Mouse (Mus musculus): Measurements from ENCODE around the gene Ly6g5b. TPM values are rescaled to one million over a fixed set of nuclear protein-coding genes. Genes with fewer than 3 reads are reported as not detected.

Ly6g5b gene
- polyA plus RNA-seq, 1 experiment: 0.74 TPM

DNA sequence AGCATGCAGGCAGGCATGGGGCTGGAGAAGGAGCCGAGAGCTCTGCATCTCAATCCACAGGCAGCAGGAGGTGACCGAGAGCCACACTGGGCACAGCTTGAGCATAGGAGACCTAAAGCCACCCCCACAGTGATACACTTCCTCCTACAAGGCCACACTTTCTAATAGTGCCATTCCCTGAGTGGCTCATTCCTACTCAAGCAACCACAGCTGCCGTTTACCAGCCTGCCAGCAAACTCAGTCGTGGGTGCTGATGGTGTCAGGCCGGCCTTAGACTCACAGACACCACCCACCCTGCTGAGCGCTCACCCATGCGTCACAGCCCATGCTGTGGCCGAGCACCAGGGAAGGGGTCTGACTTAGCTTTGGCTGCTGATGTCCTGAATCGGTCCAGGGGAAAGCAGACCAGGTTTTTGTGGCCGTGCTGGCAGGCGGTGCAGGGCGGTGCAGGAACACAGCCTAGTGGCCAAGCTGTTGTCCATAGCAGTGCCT, 18.0 kb downstream of the Ly6g5b start:
- Histone ChIP-seq H3K4me1 (ENCODE audit: control insufficient read depth, insufficient read depth, low read length) (no peaks in the 10 kb centered on the region), H3K27ac (ENCODE audit: insufficient read depth, low read length) (no peak overlapping the region), H3K4me3 (ENCODE audit: insufficient read depth, low read length) (no peak overlapping the region)
- TF ChIP-seq CTCF (IDR thresholded peaks at IDR 0.05; ENCODE audit: borderline replicate concordance, insufficient read depth, low read length): no peak
- no peak for TF ChIP-seq POLR2A (IDR thresholded peaks at IDR 0.05; ENCODE audit: low read depth, low read length)

DNA sequence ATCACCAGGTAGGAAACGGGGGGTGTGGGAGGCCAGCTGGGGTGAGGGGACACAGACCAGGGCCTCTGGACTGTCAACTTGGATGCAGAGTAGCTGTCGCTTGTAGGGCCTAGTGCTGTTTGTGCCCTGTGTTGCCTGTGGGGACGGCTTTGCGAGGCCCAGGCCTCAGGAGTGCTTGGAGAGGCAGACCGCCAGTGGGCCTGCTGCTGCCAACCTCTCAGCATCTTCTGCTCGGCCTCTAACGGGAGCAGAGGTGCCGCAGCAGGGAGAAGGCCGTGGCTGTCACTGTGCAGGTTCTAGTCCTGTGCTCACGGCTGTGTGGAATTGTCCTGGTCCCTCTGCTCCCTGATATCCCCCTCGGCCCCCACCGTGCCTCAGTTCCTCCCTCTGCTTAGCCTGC, 18.6 kb downstream of the Ly6g5b start:
- Histone ChIP-seq H3K27ac (ENCODE audit: insufficient read depth, low read length) (no peak overlapping the region), H3K4me3 (ENCODE audit: insufficient read depth, low read length) (no peak overlapping the region), H3K4me1 (ENCODE audit: control insufficient read depth, insufficient read depth, low read length) (no peaks in the 10 kb centered on the region)
- no peak for TF ChIP-seq POLR2A (IDR thresholded peaks at IDR 0.05; ENCODE audit: low read depth, low read length)
- no peak for TF ChIP-seq CTCF (IDR thresholded peaks at IDR 0.05; ENCODE audit: borderline replicate concordance, insufficient read depth, low read length)

DNA sequence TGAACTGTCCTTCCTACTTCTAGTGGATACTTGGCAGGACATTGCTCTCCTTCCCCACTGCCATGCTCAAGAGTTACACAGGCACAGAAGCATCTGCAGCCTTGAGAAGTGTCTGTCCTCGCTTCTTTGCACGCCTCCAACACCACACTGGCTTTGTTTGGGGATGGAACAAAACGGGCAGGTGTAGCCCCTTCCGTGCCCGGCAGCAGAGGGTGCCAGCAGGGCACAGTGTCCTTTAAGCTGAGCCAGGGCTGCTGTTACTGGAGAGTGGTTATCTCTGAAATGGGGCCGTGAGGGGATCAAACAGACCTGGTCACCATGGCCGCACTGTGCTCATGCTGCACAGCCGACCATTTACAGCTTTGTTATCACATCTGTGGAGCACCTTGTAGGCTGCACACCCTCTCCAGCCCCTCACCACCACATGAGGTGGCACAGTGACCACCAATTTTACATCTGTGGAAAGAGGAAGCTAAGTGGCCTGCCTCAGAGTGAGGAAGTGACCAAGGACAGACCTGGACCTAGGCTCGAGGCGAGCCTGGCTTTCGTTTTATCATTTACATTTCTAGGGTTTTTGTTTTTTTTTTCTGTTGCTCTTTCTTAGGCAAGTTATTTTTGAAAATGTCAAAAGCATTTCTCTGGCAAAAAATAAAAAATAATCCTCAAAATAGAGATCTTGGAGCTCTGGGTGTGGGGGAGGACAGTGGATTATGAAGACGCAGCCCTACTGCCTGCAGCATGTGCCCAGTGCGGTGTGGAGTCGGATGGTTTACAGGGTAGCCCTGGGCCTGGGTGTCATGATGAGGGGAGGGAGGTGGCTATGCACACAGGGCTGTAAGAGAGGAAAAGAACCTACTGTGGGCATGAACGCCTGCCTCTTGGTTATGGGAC, 20.5 kb downstream of the Ly6g5b start:
- TF ChIP-seq CTCF (IDR thresholded peaks at IDR 0.05; ENCODE audit: borderline replicate concordance, insufficient read depth, low read length): no peak
- TF ChIP-seq POLR2A (IDR thresholded peaks at IDR 0.05; ENCODE audit: low read depth, low read length): no peak
- 0 out of 2 replicates have a peak, but pooled peaks cover 4% of the 10 kb centered on the region for H3K4me1 ChIP-seq (ENCODE audit: control insufficient read depth, insufficient read depth, low read length)
- H3K27ac ChIP-seq (ENCODE audit: insufficient read depth, low read length): no peak overlapping the region
- no peak overlapping the region for H3K4me3 ChIP-seq (ENCODE audit: insufficient read depth, low read length)

DNA sequence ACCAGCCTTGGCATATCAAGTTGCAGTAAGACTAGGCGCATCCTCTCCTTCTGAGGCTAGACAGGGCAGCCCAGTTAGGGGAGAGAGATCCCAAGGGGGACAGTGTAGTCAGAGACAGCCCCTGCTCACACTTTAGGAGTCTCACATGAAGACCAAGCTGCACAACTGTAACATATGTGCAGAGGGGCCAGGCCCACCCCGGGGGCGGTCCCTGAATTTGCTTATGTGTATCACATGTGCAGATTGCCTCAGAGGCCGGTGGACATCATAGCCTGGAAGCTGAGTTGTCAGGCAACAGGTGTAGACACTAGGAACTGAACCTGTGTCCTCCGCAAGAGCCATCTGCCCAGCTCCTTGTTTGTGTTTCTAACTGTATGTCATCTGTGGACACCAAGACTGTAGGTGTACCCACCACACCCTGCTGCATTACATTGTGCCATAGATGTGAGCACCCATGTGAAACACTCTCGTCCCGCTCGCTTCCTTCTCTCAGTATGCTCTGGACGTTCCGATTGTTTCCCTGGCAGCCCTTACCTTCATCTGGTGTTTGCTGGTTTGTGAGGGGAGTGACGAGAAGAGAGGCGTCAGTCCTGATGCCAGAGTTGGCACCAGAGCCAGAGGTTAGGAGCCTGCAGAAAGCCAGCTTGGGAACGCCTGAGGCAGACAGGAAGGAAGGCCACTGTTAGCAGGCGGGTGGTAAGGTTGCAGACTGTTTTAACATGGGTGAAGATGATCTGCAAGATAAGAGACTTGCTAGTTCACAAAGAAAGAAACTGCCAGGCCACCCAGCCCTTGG, 22.6 kb downstream of the Ly6g5b start:
- Histone ChIP-seq H3K4me3 (ENCODE audit: insufficient read depth, low read length) (no peak overlapping the region), H3K27ac (ENCODE audit: insufficient read depth, low read length) (no peak overlapping the region), H3K4me1 (ENCODE audit: control insufficient read depth, insufficient read depth, low read length) (0 out of 2 replicates have a peak, but pooled peaks cover 4% of the 10 kb centered on the region)
- TF ChIP-seq POLR2A (IDR thresholded peaks at IDR 0.05; ENCODE audit: low read depth, low read length) (no peak), CTCF (IDR thresholded peaks at IDR 0.05; ENCODE audit: borderline replicate concordance, insufficient read depth, low read length) (no peak)

DNA sequence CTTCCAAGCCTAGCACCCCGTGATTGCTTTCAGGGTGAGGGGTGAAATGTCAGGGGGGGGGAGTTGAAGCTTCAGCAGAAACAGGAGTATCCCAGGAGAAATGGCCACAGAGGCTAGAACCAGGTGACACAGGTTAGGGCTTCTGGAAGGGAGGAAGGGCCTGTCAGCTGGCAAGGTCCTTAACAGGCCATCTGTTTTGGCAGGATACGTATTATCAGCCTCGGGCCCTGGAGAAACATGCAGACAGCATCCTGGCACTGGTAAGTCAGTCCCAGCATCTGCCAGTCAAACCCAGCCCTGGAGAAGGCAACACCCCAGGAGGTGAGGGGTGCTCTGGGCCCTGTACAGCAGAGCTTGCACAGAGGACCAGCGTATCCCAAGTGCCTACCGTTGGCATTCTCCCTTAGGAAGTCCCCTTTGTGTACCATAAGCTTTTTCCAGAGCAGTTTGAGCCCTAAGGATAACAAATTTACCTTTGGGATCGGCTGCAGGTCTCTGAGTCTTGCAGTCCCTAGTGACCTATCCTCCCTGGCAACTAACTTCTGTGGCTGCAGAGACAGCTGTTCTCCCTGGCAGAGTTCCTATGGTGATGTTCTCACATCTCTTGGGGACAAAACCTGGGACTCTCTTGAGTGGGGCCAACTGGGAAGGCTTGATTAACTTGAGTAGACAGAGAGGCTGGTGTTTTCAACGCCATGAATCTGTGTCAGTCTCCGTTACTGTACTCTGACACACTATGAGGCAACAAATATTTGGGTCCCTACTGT, 24.9 kb downstream of the Ly6g5b start:
- TF ChIP-seq POLR2A (IDR thresholded peaks at IDR 0.05; ENCODE audit: low read depth, low read length): no peak
- no peak for TF ChIP-seq CTCF (IDR thresholded peaks at IDR 0.05; ENCODE audit: borderline replicate concordance, insufficient read depth, low read length)
- H3K27ac ChIP-seq (ENCODE audit: insufficient read depth, low read length): no peak overlapping the region
- H3K4me3 ChIP-seq (ENCODE audit: insufficient read depth, low read length): peak overlapping the region; percentile 94
- H3K4me1 ChIP-seq (ENCODE audit: control insufficient read depth, insufficient read depth, low read length): 0 out of 2 replicates have a peak, but pooled peaks cover 4% of the 10 kb centered on the region

DNA sequence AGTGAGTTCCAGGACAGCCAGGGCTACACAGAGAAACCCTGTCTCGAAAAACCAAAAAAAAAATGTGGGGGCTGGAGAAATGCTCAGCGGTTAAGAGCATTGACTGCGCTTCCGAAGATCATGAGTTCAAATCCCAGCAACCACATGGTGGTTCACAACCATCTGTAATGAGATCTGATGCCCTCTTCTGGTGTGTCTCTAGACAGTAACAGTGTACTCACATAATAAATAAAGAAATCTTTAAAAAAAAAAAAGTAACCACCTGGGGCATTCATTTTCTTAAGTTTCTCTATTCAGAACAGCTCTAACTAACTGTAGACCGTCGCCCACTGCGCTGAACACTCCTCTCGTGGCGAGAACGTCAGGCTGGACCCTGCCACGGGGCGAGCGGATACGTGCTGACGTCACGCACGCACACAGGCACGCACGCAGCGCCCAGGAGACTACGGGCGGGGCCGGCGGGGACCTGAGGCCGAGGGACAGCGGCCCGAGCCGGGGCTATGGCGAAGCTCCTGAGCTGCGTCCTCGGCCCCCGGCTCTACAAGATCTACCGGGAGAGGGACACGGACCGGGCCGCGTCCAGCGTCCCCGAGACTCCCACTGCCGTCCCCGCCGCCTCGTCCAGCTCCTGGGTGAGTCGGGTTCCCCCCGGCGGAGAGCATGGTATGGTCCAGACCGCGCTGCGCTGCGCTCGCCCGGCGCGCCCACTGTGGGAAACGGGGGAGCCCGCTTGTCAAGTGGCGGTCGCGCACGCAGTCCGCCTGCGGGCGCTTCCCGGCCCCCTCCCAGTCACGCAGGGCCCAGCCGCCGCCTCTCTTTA, 26.2 kb downstream of the Ly6g5b start, which contains the start of gene Abhd16a:
Gene Abhd16a (plus strand): TSS at position 439 of the 820 bp plus-strand sequence.
- Histone ChIP-seq H3K27ac (ENCODE audit: insufficient read depth, low read length) (peak within 1 kb of the TSS; percentile 82), H3K4me3 (ENCODE audit: insufficient read depth, low read length) (peak within 1 kb of the TSS; percentile 94), H3K4me1 (ENCODE audit: control insufficient read depth, insufficient read depth, low read length) (0 out of 2 replicates have a peak, but pooled peaks cover 4% of the 10 kb centered on the region)
- peak; percentile 94 for TF ChIP-seq POLR2A (IDR thresholded peaks at IDR 0.05; ENCODE audit: low read depth, low read length)
- no peak for TF ChIP-seq CTCF (IDR thresholded peaks at IDR 0.05; ENCODE audit: borderline replicate concordance, insufficient read depth, low read length)

DNA sequence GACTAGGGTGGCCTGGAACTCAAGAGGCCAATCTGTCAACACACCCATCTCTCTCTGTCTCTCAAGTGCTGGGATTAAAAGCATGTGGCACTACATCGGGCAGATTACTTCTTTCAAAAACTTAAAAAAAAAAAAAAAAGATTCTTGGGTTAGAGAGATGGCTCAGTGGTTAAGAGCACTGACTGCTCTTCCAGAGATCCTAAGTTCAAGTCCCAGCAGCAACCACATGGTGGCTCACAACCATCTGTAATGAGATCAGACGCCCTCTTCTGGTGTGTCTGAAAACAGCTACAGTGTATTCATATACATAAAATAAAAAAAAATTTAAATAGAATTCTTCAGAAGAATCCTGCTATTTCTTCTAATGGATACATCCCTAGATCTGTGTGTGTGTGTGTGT, 27.1 kb downstream of the Ly6g5b start:
- no peak overlapping the region for H3K27ac ChIP-seq (ENCODE audit: insufficient read depth, low read length)
- no peak overlapping the region for H3K4me3 ChIP-seq (ENCODE audit: insufficient read depth, low read length)
- 0 out of 2 replicates have a peak, but pooled peaks cover 4% of the 10 kb centered on the region for H3K4me1 ChIP-seq (ENCODE audit: control insufficient read depth, insufficient read depth, low read length)
- no peak for TF ChIP-seq CTCF (IDR thresholded peaks at IDR 0.05; ENCODE audit: borderline replicate concordance, insufficient read depth, low read length)
- TF ChIP-seq POLR2A (IDR thresholded peaks at IDR 0.05; ENCODE audit: low read depth, low read length): no peak

DNA sequence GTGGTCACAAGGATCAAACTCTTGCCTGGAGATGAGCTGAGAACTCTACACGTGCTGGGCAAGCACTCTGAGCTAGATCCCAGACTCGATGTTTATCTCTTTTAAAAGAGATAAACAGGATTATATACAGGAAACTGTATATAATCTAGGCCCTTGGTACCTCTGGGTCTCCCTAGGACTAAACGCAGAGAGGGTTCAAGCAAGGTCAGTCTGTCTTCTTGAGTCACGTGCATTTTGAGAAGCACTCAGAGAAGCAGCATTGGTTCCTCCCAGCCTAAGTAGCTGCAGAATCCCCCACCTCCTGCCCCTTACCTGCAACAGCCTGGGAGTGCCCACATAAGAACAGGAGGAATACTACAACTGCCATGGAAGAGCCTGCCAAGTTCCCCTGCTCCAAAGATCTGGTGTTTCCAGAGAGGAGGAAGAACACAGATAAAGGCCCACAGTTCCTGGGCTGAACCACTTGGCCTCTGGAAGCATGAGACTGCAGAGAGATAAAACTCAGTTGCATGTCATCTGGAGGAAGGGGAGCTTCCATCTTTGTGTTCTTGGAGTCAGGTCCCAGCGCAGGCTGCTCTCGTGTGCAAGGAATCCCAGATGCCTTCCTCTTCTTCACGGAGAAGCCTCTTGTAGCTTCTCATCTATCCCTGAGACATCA, 29.9 kb downstream of the Ly6g5b start, which contains the start of gene Ly6g6f:
Gene Ly6g6f (minus strand): TSS at position 403 of the 658 bp plus-strand sequence.
- TF ChIP-seq POLR2A (IDR thresholded peaks at IDR 0.05; ENCODE audit: low read depth, low read length) (no peak), CTCF (IDR thresholded peaks at IDR 0.05; ENCODE audit: borderline replicate concordance, insufficient read depth, low read length) (no peak)
- Histone ChIP-seq H3K4me3 (ENCODE audit: insufficient read depth, low read length) (no peak within 1 kb of the TSS), H3K4me1 (ENCODE audit: control insufficient read depth, insufficient read depth, low read length) (0 out of 2 replicates have a peak, but pooled peaks cover 3% of the 10 kb centered on the region), H3K27ac (ENCODE audit: insufficient read depth, low read length) (no peak within 1 kb of the TSS)

All from embryonic fibroblast, embryonic 13.5 days (primary cell).